Mouse (Mus musculus) heart, adult 2 months (tissue): ENCODE results near the gene Troap.

Experiments used
- CTCF ChIP-seq: fragments of 200-600 bp; IDR thresholded peaks from 2 replicates; pipeline ENCODE4 v1.8.1; 2022; ENCODE audit warnings: antibody characterized with exemption, mild to moderate bottlenecking, moderate library complexity
- POLR2A ChIP-seq: fragments of 200-500 bp; IDR thresholded peaks from 2 replicates; pipeline ENCODE4 v1.6.1; 2011; ENCODE audit warnings: mild to moderate bottlenecking, low read depth, low read length, control low read depth; ENCODE audit not compliant: insufficient read depth

DNA sequence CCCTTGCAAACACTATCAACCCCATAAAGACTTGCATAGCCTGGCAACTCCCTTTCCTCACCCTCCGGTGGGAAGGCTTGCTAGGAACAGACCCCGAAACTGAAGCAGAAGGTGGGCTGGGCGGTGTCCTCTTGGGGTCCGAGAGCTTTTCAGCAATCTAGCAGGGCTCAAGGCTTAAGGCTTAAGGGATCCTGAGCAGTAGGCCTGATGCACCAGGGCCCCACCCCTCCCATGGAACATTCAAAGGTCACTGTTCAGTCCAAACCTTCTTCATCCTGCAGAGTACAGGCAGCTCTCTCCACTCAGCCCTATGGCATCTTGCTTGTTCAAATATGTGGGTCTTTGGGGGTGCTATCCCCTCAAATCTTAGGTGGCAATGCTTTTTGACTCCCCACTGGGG, 11.6 kb downstream of the Troap start:
- TF ChIP-seq POLR2A (no peak), CTCF (no peak)
